Mouse (Mus musculus) heart, embryonic 11.5 days (tissue): Measurements from ENCODE around the gene Lcp1. TPM values are rescaled to one million over a fixed set of nuclear protein-coding genes. Genes with fewer than 3 reads are reported as not detected.

Experiments
- ATAC-seq: fragments of 200-750 bp; cut with Nextera tagmentation; replicated peaks from 2 replicates; pipeline ENCODE4 v1.8.0; 2017; ENCODE audit warnings: moderate library complexity; ENCODE audit not compliant: insufficient number of reproducible peaks, low FRiP score, low TSS enrichment
- H3K27ac ChIP-seq: fragments of 300-500 bp; sonication (generic); 2 replicates; pipeline ENCODE4 v1.5.1; 2014; ENCODE audit warnings: mild to moderate bottlenecking, low read depth, low read length
- H3K27me3 ChIP-seq: fragments of 300-500 bp; sonication (generic); 2 replicates; pipeline ENCODE4 v1.6.1; 2014; ENCODE audit warnings: mild to moderate bottlenecking, low read length, mixed read lengths; ENCODE audit not compliant: control insufficient read depth, insufficient read depth
- H3K36me3 ChIP-seq: fragments of 300-500 bp; sonication (generic); 2 replicates; pipeline ENCODE4 v1.6.1; 2014; ENCODE audit warnings: mild to moderate bottlenecking, low read length, moderate library complexity, mixed read lengths; ENCODE audit not compliant: control insufficient read depth, insufficient read depth
- H3K4me1 ChIP-seq: fragments of 300-500 bp; sonication (generic); 2 replicates; pipeline ENCODE4 v1.6.1; 2014; ENCODE audit warnings: low read length; ENCODE audit not compliant: control insufficient read depth, insufficient read depth
- H3K4me2 ChIP-seq: fragments of 300-500 bp; sonication (generic); 2 replicates; pipeline ENCODE4 v1.6.1; 2014; ENCODE audit warnings: mild to moderate bottlenecking, moderate library complexity
- H3K4me3 ChIP-seq: fragments of 300-500 bp; sonication (generic); 2 replicates; pipeline ENCODE4 v1.5.1; 2014; ENCODE audit warnings: low read depth, low read length
- H3K9ac ChIP-seq: fragments of 300-500 bp; sonication (generic); 2 replicates; pipeline ENCODE4 v1.6.1; 2014; ENCODE audit warnings: mild to moderate bottlenecking, low read depth, low read length, moderate library complexity
- H3K9me3 ChIP-seq: fragments of 300-500 bp; sonication (generic); replicated peaks from 2 replicates; pipeline ENCODE4 v1.6.1; 2016; ENCODE audit warnings: low read length; ENCODE audit not compliant: control insufficient read depth
- WGBS: fragments of 180-500 bp; shearing (Covaris S2); extraction: QIAGEN DNeasy Blood & Tissue Kit; methylation state at CpG from one replicate; pipeline ENCODE4 v1.1.7; 2014; ENCODE audit not compliant: insufficient replicate concordance; 5-methylcytosine and 5-hydroxymethylcytosine counted together
- polyA plus RNA-seq: library from polyadenylated mRNA; unstranded; fragments of >200 nt; fragmentation: Nextera tagmentation; extraction: Ambion mirVana; gene quantifications from 2 replicates; pipeline ENCODE4 v1.2.1, GENCODE M21; 2014

Lcp1 gene
- polyA plus RNA-seq, 1 experiment from 2014 or later: 33.0 TPM

GRCm38 (mm10) chr14:75205363-75206051 lies 74.6 kb downstream of the Lcp1 start:
- Histone ChIP-seq H3K4me3 (no peak overlapping the region), H3K27ac (no peak overlapping the region), H3K27me3 (no peaks in the 10 kb centered on the region), H3K4me1 (no peaks in the 10 kb centered on the region), H3K9me3 (no peaks in the 10 kb centered on the region), H3K9ac (no peak overlapping the region), H3K4me2 (no peak overlapping the region), H3K36me3 (no peaks in the 10 kb centered on the region)
- no peak for ATAC-seq
- WGBS: 80% methylated on average over 6 of the region's 6 CpGs

GRCm38 (mm10) chr14:75206307-75206706 lies 75.4 kb downstream of the Lcp1 start:
- no peak for ATAC-seq
- Histone ChIP-seq H3K27me3 (no peaks in the 10 kb centered on the region), H3K27ac (no peak overlapping the region), H3K36me3 (no peaks in the 10 kb centered on the region), H3K4me2 (no peak overlapping the region), H3K4me1 (no peaks in the 10 kb centered on the region), H3K9me3 (no peaks in the 10 kb centered on the region), H3K9ac (no peak overlapping the region), H3K4me3 (no peak overlapping the region)
- WGBS: 85% methylated on average over 4 of the region's 4 CpGs

DNA sequence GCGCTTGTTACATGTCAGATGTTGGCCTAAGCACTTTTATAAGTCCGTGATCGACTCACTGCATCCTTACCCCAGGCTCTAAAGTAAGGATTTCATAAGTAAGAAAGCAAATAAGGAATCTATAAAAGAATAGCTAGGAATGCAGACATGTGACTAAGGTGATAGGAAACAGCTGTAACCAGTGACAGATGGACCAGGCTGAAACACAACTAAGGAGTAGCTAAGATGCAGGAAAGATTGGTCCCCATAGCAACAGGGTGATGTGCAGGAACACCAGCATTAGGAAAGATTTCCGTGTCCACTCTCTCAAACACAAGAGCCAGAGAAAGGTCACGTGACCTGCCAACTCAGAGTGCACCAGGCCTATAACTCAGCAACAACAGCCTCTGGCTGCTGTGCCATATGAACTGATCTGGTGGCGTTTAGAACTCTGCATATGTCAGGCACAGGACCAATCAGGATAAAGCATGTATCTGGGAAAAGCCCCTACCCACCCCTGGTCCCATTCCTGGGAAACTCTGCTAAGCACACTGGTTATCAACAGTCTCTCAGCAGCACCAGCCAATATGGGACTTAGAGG lies 77.8 kb downstream of the Lcp1 start:
- Histone ChIP-seq H3K36me3 (no peaks in the 10 kb centered on the region), H3K4me1 (no peaks in the 10 kb centered on the region), H3K9me3 (no peaks in the 10 kb centered on the region), H3K4me2 (no peak overlapping the region), H3K4me3 (no peak overlapping the region), H3K27me3 (no peaks in the 10 kb centered on the region), H3K27ac (no peak overlapping the region), H3K9ac (no peak overlapping the region)
- 78% methylated on average over 6 of the region's 6 CpGs for WGBS
- no peak for ATAC-seq

DNA sequence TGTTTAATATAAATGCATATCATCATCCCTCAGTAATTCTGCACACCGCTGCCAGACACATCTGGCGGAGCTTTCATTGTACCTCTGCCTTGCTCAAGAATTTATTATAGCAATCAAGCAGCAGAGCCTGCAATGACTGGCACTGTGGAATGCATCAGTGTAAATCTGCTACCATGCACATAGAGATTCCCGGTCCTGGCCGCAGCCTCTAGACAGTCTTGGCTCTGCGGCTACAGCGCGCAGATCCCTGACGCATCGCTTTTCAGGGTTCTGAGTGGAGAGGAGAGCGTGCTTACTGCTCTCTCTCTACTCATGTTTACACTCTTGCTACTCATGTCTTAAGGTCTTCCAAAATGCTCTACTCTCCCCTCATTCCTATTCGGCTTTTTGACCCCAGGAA lies 82.9 kb downstream of the Lcp1 start:
- Histone ChIP-seq H3K4me3 (no peak overlapping the region), H3K9ac (no peak overlapping the region), H3K36me3 (no peaks in the 10 kb centered on the region), H3K27me3 (no peaks in the 10 kb centered on the region), H3K4me2 (no peak overlapping the region), H3K27ac (no peak overlapping the region), H3K9me3 (no peaks in the 10 kb centered on the region), H3K4me1 (no peaks in the 10 kb centered on the region)
- ATAC-seq: no peak
- WGBS: 87% methylated on average over 11 of the region's 11 CpGs

DNA sequence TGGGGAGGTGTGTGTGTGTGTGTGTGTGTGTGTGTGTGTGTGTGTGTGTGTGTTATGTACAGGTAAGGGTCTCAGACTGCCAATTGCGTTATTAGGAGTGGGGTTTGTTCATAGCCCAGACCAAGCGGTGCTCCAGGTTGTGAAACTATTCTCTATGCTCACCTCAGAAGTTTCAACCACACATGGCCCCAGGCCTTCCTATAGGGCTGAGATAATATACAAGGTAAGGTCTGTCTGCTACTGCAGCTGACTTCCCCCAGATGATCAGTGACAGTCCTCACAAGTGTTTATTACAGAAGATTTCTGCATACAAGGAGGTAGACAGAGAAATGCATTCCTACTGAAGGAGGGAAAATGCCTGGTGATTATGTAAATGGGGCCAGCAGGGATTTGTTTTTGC lies 87.9 kb downstream of the Lcp1 start:
- Histone ChIP-seq H3K4me3 (no peak overlapping the region), H3K4me2 (no peak overlapping the region), H3K27ac (no peak overlapping the region), H3K36me3 (no peaks in the 10 kb centered on the region), H3K9ac (no peak overlapping the region), H3K4me1 (no peaks in the 10 kb centered on the region), H3K27me3 (no peaks in the 10 kb centered on the region), H3K9me3 (no peaks in the 10 kb centered on the region)
- no peak for ATAC-seq
- 71% methylated on average over 2 of the region's 2 CpGs for WGBS

DNA sequence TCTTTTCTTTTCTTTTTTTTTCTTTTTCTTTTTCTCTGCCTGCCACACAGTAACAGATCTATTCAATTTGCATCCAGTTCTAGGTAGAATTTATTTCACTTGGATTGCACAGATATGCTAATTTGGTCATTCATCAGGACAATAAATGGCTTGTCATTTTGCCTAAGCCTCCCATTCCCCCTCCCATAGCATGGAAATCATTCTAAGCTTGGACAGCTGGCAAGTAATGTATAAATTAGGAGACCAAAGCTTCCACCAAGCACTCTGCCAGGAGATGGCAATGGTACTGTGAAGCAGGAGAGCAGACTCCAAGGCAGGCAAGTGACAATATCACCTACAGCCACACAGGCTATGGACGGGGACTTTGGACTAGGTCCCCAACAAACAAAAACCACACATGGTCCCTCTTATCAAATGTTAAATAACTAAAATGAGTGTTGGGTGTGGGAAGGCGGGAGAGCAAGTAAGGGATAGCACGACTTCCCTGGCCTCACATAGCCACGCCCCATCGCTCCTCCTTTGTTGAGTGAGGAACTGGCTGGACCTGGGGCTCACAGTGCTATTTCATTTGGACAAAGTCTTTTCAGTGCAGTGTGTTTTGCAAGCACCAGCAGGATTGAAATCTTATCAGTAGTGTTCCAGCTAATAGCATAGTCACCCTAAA lies 88.5 kb downstream of the Lcp1 start:
- 78% methylated on average over 5 of the region's 5 CpGs for WGBS
- ATAC-seq: no peak
- H3K4me3 ChIP-seq: no peak overlapping the region
- no peaks in the 10 kb centered on the region for H3K27me3 ChIP-seq
- no peak overlapping the region for H3K9ac ChIP-seq
- H3K36me3 ChIP-seq: no peaks in the 10 kb centered on the region
- no peak overlapping the region for H3K27ac ChIP-seq
- no peaks in the 10 kb centered on the region for H3K9me3 ChIP-seq
- H3K4me2 ChIP-seq: no peak overlapping the region
- H3K4me1 ChIP-seq: no peaks in the 10 kb centered on the region

DNA sequence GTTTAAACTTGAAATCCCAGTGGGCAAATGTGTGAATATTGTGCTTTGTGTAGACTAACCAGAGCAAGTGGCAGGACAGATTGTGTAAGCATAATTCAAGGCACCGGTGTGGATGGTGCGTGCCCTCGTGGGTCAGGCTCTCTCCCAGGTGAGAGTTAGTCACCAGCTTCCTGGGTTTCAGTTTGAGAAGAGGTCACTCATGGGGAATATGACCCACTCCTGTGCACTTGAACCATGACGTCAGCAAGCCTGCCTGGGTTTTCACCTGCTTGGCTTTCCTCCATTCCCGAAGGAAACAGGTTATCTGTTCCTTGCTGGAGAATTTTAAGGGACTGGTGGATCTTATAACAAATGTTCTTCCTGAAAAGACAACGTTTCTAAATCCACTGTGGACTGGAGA lies 91.5 kb downstream of the Lcp1 start:
- Histone ChIP-seq H3K36me3 (no peaks in the 10 kb centered on the region; the same call in 1 of the 2 replicates), H3K9ac (no peak overlapping the region), H3K9me3 (no peaks in the 10 kb centered on the region), H3K4me1 (no peaks in the 10 kb centered on the region), H3K27ac (no peak overlapping the region), H3K4me3 (no peak overlapping the region), H3K4me2 (no peak overlapping the region), H3K27me3 (no peaks in the 10 kb centered on the region)
- WGBS: 79% methylated on average over 6 of the region's 6 CpGs
- ATAC-seq: no peak

- H3K4me2 ChIP-seq: no peak overlapping the region
- no peaks in the 10 kb centered on the region for H3K4me1 ChIP-seq
- ATAC-seq: no peak
- WGBS: 70% methylated on average over 6 of the region's 6 CpGs
- H3K9me3 ChIP-seq: no peaks in the 10 kb centered on the region
- no peak overlapping the region for H3K27ac ChIP-seq
- no peak overlapping the region for H3K9ac ChIP-seq
- H3K27me3 ChIP-seq: no peaks in the 10 kb centered on the region
- H3K4me3 ChIP-seq: no peak overlapping the region
- no peaks in the 10 kb centered on the region; the same call in 1 of the 2 replicates for H3K36me3 ChIP-seq
Measured at GRCm38 (mm10) chr14:75227453-75228084, 96.7 kb downstream of the Lcp1 start.
